Mouse (Mus musculus): ENCODE results near the gene Obox2.
"Not testable (repeated sequence)": the region's sequence is repeated elsewhere in the genome, so short reads cannot be mapped to it uniquely, and the experiment has no call there.

Gene Obox2

DNA sequence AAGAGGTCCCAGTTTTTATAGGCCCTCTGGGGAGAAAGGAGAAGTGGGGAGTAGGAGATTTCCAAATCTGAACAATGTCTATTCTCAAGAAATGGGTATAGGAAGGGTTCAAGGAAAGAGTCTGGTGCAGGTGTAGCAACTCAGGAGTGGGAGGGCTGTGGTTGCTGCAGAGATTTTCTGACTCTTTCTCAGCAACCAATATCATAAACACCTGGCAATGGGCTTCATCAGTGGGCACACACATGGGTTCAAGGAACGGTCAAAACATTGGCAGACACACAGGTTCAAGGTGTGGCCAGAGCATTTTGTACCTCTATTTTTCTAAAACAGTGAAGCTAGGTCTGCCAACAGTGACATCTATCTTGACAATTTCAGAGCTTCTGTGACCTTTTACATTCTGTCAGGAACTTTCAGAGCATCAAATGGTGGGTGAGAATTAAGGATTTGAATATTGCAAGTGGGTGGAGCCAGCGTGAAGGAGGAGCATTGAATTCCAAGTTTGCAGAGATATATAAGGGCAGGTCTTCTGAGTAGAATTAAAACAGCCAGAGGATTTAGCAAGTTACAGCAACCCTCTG, at the start of gene Obox2, which contains the start of gene Obox1:
Obox2 (plus strand) TSS at position 301 of the 578 bp plus-strand sequence.
Obox1 (plus strand) TSS at position 528 of the 578 bp plus-strand sequence.
- not testable (repeated sequence) for DNase-seq (ENCODE audit: low spot score)

DNA sequence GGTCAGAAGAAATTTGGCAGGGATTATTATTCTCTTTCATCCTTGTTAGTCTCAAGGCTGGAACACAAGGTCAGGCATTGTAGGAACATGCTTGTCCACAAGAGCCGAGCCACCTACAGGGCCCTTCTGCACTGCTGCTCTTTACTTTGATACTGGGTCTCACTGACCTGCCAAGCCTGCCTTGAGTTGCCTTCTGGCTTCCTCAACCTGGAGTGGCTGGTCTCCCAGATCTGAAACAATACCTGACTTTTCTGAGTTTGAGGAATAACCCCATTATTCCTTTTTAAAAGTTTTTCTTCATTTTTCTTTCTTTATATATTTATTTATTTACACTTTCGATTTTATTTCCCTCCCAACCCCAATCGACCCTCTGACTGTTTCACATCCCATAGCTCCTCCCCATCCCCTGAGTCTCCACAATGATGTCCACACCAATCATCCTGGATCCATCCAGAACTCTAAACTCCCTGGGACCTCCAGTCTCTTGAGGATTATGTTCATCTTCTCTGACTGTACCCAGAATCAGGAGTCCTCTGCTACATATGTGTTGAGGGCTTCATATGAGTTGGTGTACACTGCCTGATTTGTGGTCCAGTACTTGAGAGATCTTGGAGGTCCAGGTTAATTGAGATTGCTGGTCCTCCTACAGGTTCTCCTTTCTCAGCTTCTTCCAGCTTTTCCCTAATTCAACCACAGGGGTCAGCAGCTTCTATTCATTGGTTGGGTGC, 10.8 kb downstream of the Obox2 start:
- not testable (repeated sequence) for DNase-seq (ENCODE audit: low spot score)

GRCm38 (mm10) chr7:15406816-15407215, 18.3 kb downstream of the Obox2 start:
- DNase-seq (ENCODE audit: low spot score), result not testable (repeated sequence)

DNA sequence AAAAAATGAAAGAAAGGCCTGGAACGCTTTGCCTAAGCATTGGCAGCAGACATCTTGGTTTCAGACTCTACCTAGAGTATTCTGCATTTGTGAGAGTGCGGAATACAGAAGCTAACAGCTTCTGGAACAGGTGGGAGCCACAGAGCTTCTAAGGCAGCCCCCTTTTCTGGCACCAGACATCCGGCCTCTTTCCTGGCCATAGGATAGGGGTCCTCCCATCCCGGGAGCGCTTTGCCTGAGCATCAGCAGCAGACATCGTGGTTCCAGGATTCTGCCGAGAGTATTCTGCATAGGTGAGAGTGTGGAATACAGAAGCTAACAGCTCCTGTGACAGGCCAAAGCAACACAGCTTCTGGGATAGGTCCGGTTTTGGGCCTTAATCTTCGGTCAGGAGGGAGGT, 29.5 kb downstream of the Obox2 start:
- DNase-seq (ENCODE audit: low spot score), result not testable (repeated sequence)

DNA sequence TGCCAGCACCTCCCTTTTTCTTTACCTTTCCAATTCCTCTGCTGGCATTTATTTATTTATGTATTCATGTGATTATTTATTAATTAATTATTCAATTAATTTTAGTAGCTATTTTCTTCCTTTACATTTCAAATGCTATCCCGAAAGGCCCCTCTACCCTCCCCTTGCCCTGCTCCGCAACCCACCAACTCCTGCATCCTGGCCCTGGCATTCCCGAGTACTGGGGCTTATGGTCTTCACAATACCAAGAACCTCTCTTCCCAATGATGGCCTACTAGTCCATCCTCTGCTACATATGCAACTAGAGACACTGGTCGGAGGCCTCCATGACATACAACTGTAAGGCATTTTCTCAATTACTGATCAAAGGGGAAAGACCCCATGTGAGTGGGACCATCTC, 37.0 kb downstream of the Obox2 start:
- DNase-seq (ENCODE audit: low spot score), result not testable (repeated sequence)
